Mouse (Mus musculus) CH12.LX (cell line): Measurements from ENCODE around the gene Bsg. TPM values are rescaled to one million over a fixed set of nuclear protein-coding genes. Genes with fewer than 3 reads are reported as not detected.
A peak's percentile ranks its signal among the peaks of the same experiment; 100 is the strongest.

ENCODE experiments used
- DNase-seq: peaks from one replicate; pipeline ENCODE4 v3.0.0-alpha.2; 2013; ENCODE audit errors: extremely low read depth
- H3K27ac ChIP-seq: 2 replicates; pipeline ENCODE4 v1.5.1; 2012; ENCODE audit warnings: low read depth, mild to moderate bottlenecking, control low read depth, moderate library complexity; ENCODE audit not compliant: insufficient read depth
- H3K27me3 ChIP-seq: replicated peaks from 2 replicates; pipeline ENCODE3; 2012; ENCODE audit warnings: inconsistent platforms
- H3K36me3 ChIP-seq, 2 experiments: replicated peaks in 1 of 2; 2 replicates each; pipeline versions ENCODE3 to v1.6.1; 2012; ENCODE audit warnings: inconsistent platforms in 1 of 2, low read length in 1 of 2, mild to moderate bottlenecking in 1 of 2, mixed read lengths in 1 of 2, moderate library complexity in 1 of 2; ENCODE audit not compliant: control insufficient read depth in 1 of 2, insufficient read depth in 1 of 2
- H3K4me1 ChIP-seq, 2 experiments: 2 replicates each; pipeline ENCODE4 v1.6.1; 2012; ENCODE audit warnings: inconsistent platforms in 1 of 2, moderate library complexity in 1 of 2; ENCODE audit not compliant: insufficient read depth in 2 of 2, control insufficient read depth in 1 of 2
- H3K4me2 ChIP-seq: 2 replicates; pipeline ENCODE4 v1.6.1; 2012; ENCODE audit warnings: low read depth, mild to moderate bottlenecking, control low read depth; ENCODE audit not compliant: poor library complexity, insufficient read depth, severe bottlenecking
- H3K4me3 ChIP-seq, 3 experiments: fragments of 150-350 bp in 1 of 3; sonication (generic) in 1 of 3; replicated peaks in 1 of 3; 2 replicates each; pipeline versions ENCODE3 to v1.5.1; 2011 to 2012; ENCODE audit warnings: low read depth in 2 of 3, low read length in 2 of 3, mild to moderate bottlenecking in 2 of 3, moderate library complexity in 2 of 3, control low read depth in 1 of 3, improper control_type of control experiment in 1 of 3, inconsistent platforms in 1 of 3, mixed read lengths in 1 of 3; ENCODE audit not compliant: poor library complexity in 1 of 3
- H3K79me2 ChIP-seq: replicated peaks from 2 replicates; pipeline ENCODE4 v1.6.1; 2012; ENCODE audit warnings: mild to moderate bottlenecking, moderate library complexity; ENCODE audit not compliant: control insufficient read depth, poor library complexity, insufficient read depth, severe bottlenecking; ENCODE audit errors: extremely low read depth
- H3K9ac ChIP-seq: 2 replicates; pipeline ENCODE4 v1.6.1; 2012; ENCODE audit warnings: low read depth, mild to moderate bottlenecking, control low read depth, moderate library complexity; ENCODE audit not compliant: insufficient read depth
- H3K9me3 ChIP-seq: replicated peaks from 2 replicates; pipeline ENCODE3; 2012; ENCODE audit warnings: low read length, inconsistent platforms, mixed read lengths
- BHLHE40 ChIP-seq: IDR thresholded peaks from 2 replicates; pipeline ENCODE4 v1.6.1; 2011; ENCODE audit warnings: mild to moderate bottlenecking, low read depth, low read length, improper control_type of control experiment
- CHD1 ChIP-seq: IDR thresholded peaks from 2 replicates; pipeline ENCODE4 v1.6.1; 2012; ENCODE audit warnings: low read depth, low read length, improper control_type of control experiment, inconsistent platforms
- CHD2 ChIP-seq: IDR thresholded peaks from 2 replicates; pipeline ENCODE4 v1.6.1; 2011; ENCODE audit warnings: low read length, improper control_type of control experiment
- CTCF ChIP-seq, 2 experiments: IDR thresholded peaks in 1 of 2; conservative IDR thresholded peaks in 1 of 2; 2 replicates each; pipeline ENCODE4 v1.5.1; 2011 to 2012; ENCODE audit warnings: low read depth in 2 of 2, low read length in 2 of 2, improper control_type of control experiment in 1 of 2, inconsistent platforms in 1 of 2, mild to moderate bottlenecking in 1 of 2, moderate library complexity in 1 of 2
- E2F4 ChIP-seq: IDR thresholded peaks from 2 replicates; pipeline ENCODE4 v1.6.1; 2011; ENCODE audit warnings: low read depth, low read length, improper control_type of control experiment; ENCODE audit not compliant: insufficient replicate concordance
- ELF1 ChIP-seq: IDR thresholded peaks from 2 replicates; pipeline ENCODE4 v1.6.1; 2014; ENCODE audit warnings: low read depth, mild to moderate bottlenecking, inconsistent platforms, low read length, improper control_type of control experiment
- EP300 ChIP-seq: IDR thresholded peaks from 2 replicates; pipeline ENCODE4 v1.6.1; 2011; ENCODE audit warnings: low read length, improper control_type of control experiment
- ETS1 ChIP-seq: conservative IDR thresholded peaks from 2 replicates; pipeline ENCODE4 v1.6.1; 2012; ENCODE audit warnings: low read depth, mild to moderate bottlenecking, inconsistent platforms, low read length, improper control_type of control experiment, moderate library complexity
- GABPA ChIP-seq: IDR thresholded peaks from 2 replicates; pipeline ENCODE4 v1.6.1; 2012; ENCODE audit warnings: low read depth, low read length, improper control_type of control experiment, inconsistent platforms; ENCODE audit not compliant: insufficient replicate concordance
- HCFC1 ChIP-seq: IDR thresholded peaks from 2 replicates; pipeline ENCODE4 v1.6.1; 2012; ENCODE audit warnings: low read depth, mild to moderate bottlenecking, inconsistent platforms, low read length, improper control_type of control experiment
- IRF4 ChIP-seq: IDR thresholded peaks from 2 replicates; pipeline ENCODE4 v1.6.1; 2014; ENCODE audit warnings: low read depth, mild to moderate bottlenecking, inconsistent platforms, low read length, improper control_type of control experiment
- JUN ChIP-seq: IDR thresholded peaks from 2 replicates; pipeline ENCODE4 v1.6.1; 2011; ENCODE audit warnings: low read depth, mild to moderate bottlenecking, low read length, improper control_type of control experiment, moderate library complexity; ENCODE audit not compliant: insufficient read depth
- JUND ChIP-seq: conservative IDR thresholded peaks from 2 replicates; pipeline ENCODE4 v1.6.1; 2011; ENCODE audit warnings: low read depth, low read length, improper control_type of control experiment
- KAT2A ChIP-seq: IDR thresholded peaks from 2 replicates; pipeline ENCODE4 v1.6.1; 2012; ENCODE audit warnings: low read length, improper control_type of control experiment, inconsistent platforms; ENCODE audit not compliant: insufficient replicate concordance
- MAFK ChIP-seq: IDR thresholded peaks from 2 replicates; pipeline ENCODE4 v1.6.1; 2011; ENCODE audit warnings: low read length, improper control_type of control experiment; ENCODE audit not compliant: insufficient replicate concordance
- MAX ChIP-seq: IDR thresholded peaks from 2 replicates; pipeline ENCODE4 v1.6.1; 2011; ENCODE audit warnings: low read length, improper control_type of control experiment
- MAZ ChIP-seq: IDR thresholded peaks from 2 replicates; pipeline ENCODE4 v1.6.1; 2012; ENCODE audit warnings: low read depth, mild to moderate bottlenecking, inconsistent platforms, low read length, improper control_type of control experiment, moderate library complexity
- MEF2A ChIP-seq: IDR thresholded peaks from 2 replicates; pipeline ENCODE4 v1.6.1; 2014; ENCODE audit warnings: low read depth, mild to moderate bottlenecking, inconsistent platforms, low read length, improper control_type of control experiment, borderline replicate concordance
- MXI1 ChIP-seq: IDR thresholded peaks from 2 replicates; pipeline ENCODE4 v1.6.1; 2011; ENCODE audit warnings: mild to moderate bottlenecking, low read depth, low read length, improper control_type of control experiment
- MYC ChIP-seq: IDR thresholded peaks from 2 replicates; pipeline ENCODE4 v1.6.1; 2011; ENCODE audit warnings: low read depth, mild to moderate bottlenecking, improper control_type of control experiment, low read length
- NELFE ChIP-seq: IDR thresholded peaks from 2 replicates; pipeline ENCODE4 v1.6.1; 2011; ENCODE audit warnings: low read depth, low read length, improper control_type of control experiment
- NRF1 ChIP-seq: IDR thresholded peaks from 2 replicates; pipeline ENCODE4 v1.6.1; 2014; ENCODE audit warnings: low read depth, mild to moderate bottlenecking, inconsistent platforms, low read length, improper control_type of control experiment, moderate library complexity
- PAX5 ChIP-seq: IDR thresholded peaks from 2 replicates; pipeline ENCODE4 v1.6.1; 2012; ENCODE audit warnings: low read length, inconsistent platforms, mixed read lengths
- POLR2A ChIP-seq: IDR thresholded peaks from 2 replicates; pipeline ENCODE4 v1.6.1; 2011; ENCODE audit warnings: low read depth, mild to moderate bottlenecking, improper control_type of control experiment, low read length
- POLR2AphosphoS2 ChIP-seq: IDR thresholded peaks from 2 replicates; pipeline ENCODE4 v1.6.1; 2011; ENCODE audit warnings: low read depth, low read length, improper control_type of control experiment
- RAD21 ChIP-seq: IDR thresholded peaks from 2 replicates; pipeline ENCODE4 v1.6.1; 2011; ENCODE audit warnings: low read depth, mild to moderate bottlenecking, low read length, improper control_type of control experiment, moderate library complexity
- RCOR1 ChIP-seq: conservative IDR thresholded peaks from 2 replicates; pipeline ENCODE4 v1.6.1; 2012; ENCODE audit warnings: low read depth, mild to moderate bottlenecking, inconsistent platforms, low read length, improper control_type of control experiment
- SIN3A ChIP-seq: IDR thresholded peaks from 2 replicates; pipeline ENCODE4 v1.6.1; 2012; ENCODE audit warnings: low read length, improper control_type of control experiment, inconsistent platforms
- SMC3 ChIP-seq: IDR thresholded peaks from 2 replicates; pipeline ENCODE4 v1.6.1; 2011; ENCODE audit warnings: low read depth, low read length, improper control_type of control experiment
- TBP ChIP-seq: conservative IDR thresholded peaks from 2 replicates; pipeline ENCODE4 v1.6.1; 2011; ENCODE audit warnings: low read depth, low read length, improper control_type of control experiment
- TCF12 ChIP-seq: IDR thresholded peaks from 2 replicates; pipeline ENCODE4 v1.6.1; 2014; ENCODE audit warnings: low read depth, mild to moderate bottlenecking, inconsistent platforms, low read length, improper control_type of control experiment
- UBTF ChIP-seq: IDR thresholded peaks from 2 replicates; pipeline ENCODE4 v1.6.1; 2012; ENCODE audit warnings: low read depth, mild to moderate bottlenecking, inconsistent platforms, low read length, improper control_type of control experiment, moderate library complexity
- USF1 ChIP-seq: IDR thresholded peaks from 2 replicates; pipeline ENCODE4 v1.6.1; 2014; ENCODE audit warnings: low read depth, mild to moderate bottlenecking, inconsistent platforms, low read length, improper control_type of control experiment
- USF2 ChIP-seq: conservative IDR thresholded peaks from 2 replicates; pipeline ENCODE4 v1.6.1; 2011; ENCODE audit warnings: low read depth, low read length, improper control_type of control experiment
- ZC3H11A ChIP-seq: IDR thresholded peaks from 2 replicates; pipeline ENCODE4 v1.6.1; 2012; ENCODE audit warnings: low read depth, mild to moderate bottlenecking, inconsistent platforms, low read length, improper control_type of control experiment
- ZKSCAN1 ChIP-seq: IDR thresholded peaks from 2 replicates; pipeline ENCODE4 v1.6.1; 2012; ENCODE audit warnings: low read depth, inconsistent platforms, low read length, improper control_type of control experiment, borderline replicate concordance
- ZMIZ1 ChIP-seq: IDR thresholded peaks from 2 replicates; pipeline ENCODE4 v1.6.1; 2012; ENCODE audit warnings: low read depth, mild to moderate bottlenecking, inconsistent platforms, low read length, improper control_type of control experiment
- ZNF384 ChIP-seq: IDR thresholded peaks from 2 replicates; pipeline ENCODE4 v1.6.1; 2012; ENCODE audit warnings: low read depth, low read length, improper control_type of control experiment, inconsistent platforms
- dilution Hi-C: fragments of 300-500 bp; cut with MboI; formaldehyde crosslinking; loops from 2 replicates; pipeline ENCODE4 v1.14.3; 2020; ENCODE audit warnings: low sequenced_read_pairs; ENCODE audit not compliant: extremely low pct_unique_long_range_greater_than_20kb, extremely low pct_ligation_motif_present
- in situ Hi-C: fragments of 300-500 bp; cut with MboI; formaldehyde crosslinking; loops from 3 replicates; pipeline ENCODE4 v1.14.3; 2019; ENCODE audit warnings: low sequenced_read_pairs, low pct_ligation_motif_present, low pct_unique_long_range_greater_than_20kb, mixed read lengths
- polyA plus RNA-seq: library from polyadenylated mRNA; unstranded; fragments of >175 nt; gene quantifications from 2 replicates; pipeline ENCODE4 v1.2.1, GENCODE M21; 2012; ENCODE audit warnings: low read depth; ENCODE audit not compliant: insufficient read length
- total RNA-seq, 2 experiments: library from RNA; depleted of rRNA; stranded (reverse); fragments of 300-350 nt in 1 of 2; fragments of >200 nt in 1 of 2; gene quantifications; 2 replicates each; pipeline ENCODE4 v1.2.3; 2012 to 2014

Gene Bsg
- total and polyA plus RNA-seq, 3 experiments = 360 to 710 (median 421) TPM

DNA sequence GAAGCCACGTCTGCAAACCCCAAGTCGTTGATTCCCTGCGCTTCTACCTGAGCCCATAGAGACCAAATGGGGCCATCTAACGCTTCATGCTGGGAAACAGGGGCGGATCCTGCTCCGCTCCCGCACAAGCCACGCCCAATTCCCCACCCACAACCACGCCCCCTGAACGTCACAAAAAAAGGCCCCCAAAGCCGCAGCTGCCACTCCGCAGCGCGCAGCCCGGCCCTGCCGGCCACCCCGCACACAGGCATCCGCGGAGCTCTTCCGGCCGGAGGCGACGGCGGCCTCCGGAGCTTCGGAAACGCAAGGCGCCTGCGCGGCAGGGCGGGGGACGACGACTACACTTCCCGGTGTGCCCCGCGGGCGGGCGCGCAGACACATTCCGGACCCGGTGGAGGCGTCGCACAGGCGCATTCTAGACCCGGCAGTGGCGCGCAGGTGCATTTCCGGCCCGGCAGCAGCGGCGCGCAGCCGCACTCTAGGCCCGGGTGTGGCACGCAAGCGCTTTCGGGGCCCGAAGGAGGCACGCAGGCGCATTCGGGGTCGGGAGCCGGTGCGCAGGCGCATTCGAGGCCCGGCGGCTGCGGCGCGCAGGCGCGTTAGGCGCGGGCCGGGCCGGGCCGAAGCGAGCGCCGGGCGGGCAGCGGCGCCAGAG, 22.6 kb upstream of the Bsg start, which contains the start of gene Cdc34:
TSS of gene Cdc34 (plus strand) at position 605 of the 655 bp plus-strand sequence.
- peak within 1 kb of the TSS; percentile 69 for H3K4me2 ChIP-seq
- DNase-seq = peak; percentile 98
- dilution Hi-C loops = no loop called here
- H3K27ac ChIP-seq = peak within 1 kb of the TSS; percentile 58
- peak within 1 kb of the TSS; percentile 92 to 98 (median 93) for H3K4me3 ChIP-seq
- in situ Hi-C loops = no loop called here
- H3K9ac ChIP-seq = peak within 1 kb of the TSS; percentile 97
- peaks cover 2% of the 10 kb centered on the region for H3K9me3 ChIP-seq
- H3K4me1 ChIP-seq = peaks cover 24 to 35% of the 10 kb centered on the region in 2 experiments
- peaks cover 31% of the 10 kb centered on the region for H3K79me2 ChIP-seq
- peak; percentile 81 for TF ChIP-seq ZMIZ1
- TF ChIP-seq TBP = 0 out of 2 replicates have a peak, but pooled peaks have one; percentile 19
- no peak for TF ChIP-seq CHD2
- no peak for TF ChIP-seq MAX
- no peak for TF ChIP-seq SMC3
- no peak for TF ChIP-seq EP300
- TF ChIP-seq NELFE = peak; percentile 66
- no peak for TF ChIP-seq MYC
- peak; percentile 66; the same call in 1 of the 2 replicates for TF ChIP-seq MXI1
- no peak for TF ChIP-seq RAD21
- TF ChIP-seq ELF1 = peak; percentile 99
- TF ChIP-seq TCF12 = peak; percentile 74
- TF ChIP-seq JUND = no peak
- peak; percentile 49; the same call in 1 of the 2 replicates for TF ChIP-seq GABPA
- no peak for TF ChIP-seq ZC3H11A
- peak; percentile 88 for TF ChIP-seq MAZ
- no peak for TF ChIP-seq ETS1
- TF ChIP-seq HCFC1 = peak; percentile 97
- no peak for TF ChIP-seq PAX5
- no peak for TF ChIP-seq USF2
- no peak for TF ChIP-seq RCOR1
- peak; percentile 40; the same call in 1 of the 2 replicates for TF ChIP-seq IRF4
- no peak for TF ChIP-seq POLR2AphosphoS2
- TF ChIP-seq CTCF (conservative IDR thresholded peaks at IDR 0.05 in 1 of 2, IDR thresholded peaks at IDR 0.05 in 1 of 2; ENCODE audit: low read depth in 2 of 2, low read length in 2 of 2) = peak in 1 of 2 experiments; percentile 19; a peak in 1 of 4 replicates
- TF ChIP-seq UBTF = 0 out of 2 replicates have a peak, but pooled peaks have one; percentile 40
- TF ChIP-seq SIN3A = peak; percentile 63
- TF ChIP-seq ZNF384 = no peak
- no peak for TF ChIP-seq CHD1
- TF ChIP-seq JUN = no peak
- TF ChIP-seq MAFK = no peak
- peak; percentile 17; the same call in 1 of the 2 replicates for TF ChIP-seq BHLHE40
- peak; percentile 98 for TF ChIP-seq KAT2A
- peak; percentile 40; the same call in 1 of the 2 replicates for TF ChIP-seq MEF2A
- no peak for TF ChIP-seq E2F4
- no peak for TF ChIP-seq ZKSCAN1
- TF ChIP-seq NRF1 = peak; percentile 93
- TF ChIP-seq POLR2A = peak; percentile 97
- no peak for TF ChIP-seq USF1
- peaks cover 22 to 36% of the 10 kb centered on the region in 2 experiments for H3K36me3 ChIP-seq
- no peaks in the 10 kb centered on the region for H3K27me3 ChIP-seq
